Mouse (Mus musculus) heart, adult 9 months (tissue): Measurements from ENCODE around the gene Nop2.

Source experiments
- DNase-seq, 2 experiments: peaks; one replicate each; pipeline ENCODE4 v3.0.0; 2022; ENCODE audit warnings: low spot score in 2 of 2

The Nop2 gene

DNA sequence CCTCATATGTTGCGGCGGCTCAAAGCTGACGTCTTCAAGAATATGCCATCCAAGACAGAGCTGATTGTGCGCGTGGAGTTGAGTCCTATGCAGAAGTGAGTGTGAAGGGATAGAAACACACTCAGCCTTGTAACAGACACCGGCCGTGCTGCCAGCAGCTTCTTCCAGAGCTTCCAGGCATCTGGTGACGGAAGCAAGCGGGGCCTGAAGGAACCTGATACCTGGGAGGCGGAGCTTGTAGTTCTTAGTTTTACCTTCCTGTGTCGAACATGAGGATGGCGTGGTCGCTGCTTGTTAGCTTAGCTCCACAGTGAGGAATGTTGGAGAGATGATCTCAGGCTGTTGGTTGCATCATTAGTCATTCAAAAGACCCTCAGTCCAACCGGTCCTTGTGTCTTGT, 22.3 kb upstream of the Nop2 start:
- DNase-seq = no peak

DNA sequence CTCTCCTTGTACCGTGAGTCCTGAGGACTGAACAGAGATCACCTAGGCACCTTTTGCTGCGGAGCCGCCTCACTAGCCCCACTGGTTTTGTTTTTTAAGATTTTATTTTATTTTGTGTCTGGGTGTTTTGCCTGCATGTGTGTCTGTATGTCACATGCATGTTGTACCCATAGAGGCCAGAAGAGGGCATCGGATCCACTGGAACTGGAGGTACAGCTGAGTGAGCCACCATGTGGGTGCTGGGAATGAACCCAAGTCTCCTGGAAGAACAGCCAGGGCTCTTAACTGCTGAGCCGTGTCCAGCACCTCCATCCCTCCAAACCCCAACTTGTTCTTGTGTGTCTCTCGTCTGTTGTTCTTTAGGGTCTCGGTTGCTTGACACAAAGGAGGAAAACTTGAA, 20.8 kb upstream of the Nop2 start:
- peak in 1 of 2 experiments; percentile 29 for DNase-seq

DNA sequence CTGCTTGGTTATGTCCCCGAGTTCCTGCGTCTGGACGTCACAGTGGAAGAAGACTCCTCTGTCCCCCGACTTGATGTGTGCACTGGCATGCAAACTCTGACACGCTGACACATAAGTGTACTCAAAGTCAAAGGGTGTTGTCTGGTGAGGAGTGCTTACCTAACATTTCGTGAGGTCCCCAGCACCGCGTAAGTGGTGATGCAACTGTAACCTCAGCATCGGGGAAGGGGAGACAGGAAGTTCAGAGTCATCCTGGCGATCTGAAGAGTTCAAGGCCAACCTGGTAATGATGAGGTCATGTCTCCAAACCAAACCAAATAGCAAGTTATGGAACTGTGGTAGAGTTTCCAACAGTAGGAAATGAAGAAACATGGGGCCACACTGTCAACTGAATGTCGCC, 19.2 kb upstream of the Nop2 start:
- no peak for DNase-seq

DNA sequence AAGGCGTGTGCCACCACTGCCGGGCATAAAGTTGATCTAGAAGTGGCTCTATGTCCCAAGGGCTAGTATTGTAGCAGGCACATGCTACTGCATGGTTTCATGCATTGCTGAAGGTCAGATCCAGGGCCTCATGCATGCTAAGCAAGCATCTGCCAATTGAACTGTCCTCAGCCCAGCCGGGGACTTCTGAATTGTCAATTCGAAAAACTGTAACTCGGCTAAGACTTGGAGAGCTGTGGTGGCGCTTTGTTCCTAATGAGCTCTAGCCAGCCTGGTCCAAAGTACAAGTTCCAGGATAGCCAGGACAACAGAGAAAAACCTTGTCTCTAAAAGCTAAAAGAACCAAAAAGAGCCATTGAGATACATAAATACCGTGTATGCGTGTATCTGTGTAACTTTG, 12.3 kb upstream of the Nop2 start:
- DNase-seq = no peak

GRCm38 (mm10) chr6:125128724-125129123, 3.0 kb upstream of the Nop2 start:
- DNase-seq = no peak

DNA sequence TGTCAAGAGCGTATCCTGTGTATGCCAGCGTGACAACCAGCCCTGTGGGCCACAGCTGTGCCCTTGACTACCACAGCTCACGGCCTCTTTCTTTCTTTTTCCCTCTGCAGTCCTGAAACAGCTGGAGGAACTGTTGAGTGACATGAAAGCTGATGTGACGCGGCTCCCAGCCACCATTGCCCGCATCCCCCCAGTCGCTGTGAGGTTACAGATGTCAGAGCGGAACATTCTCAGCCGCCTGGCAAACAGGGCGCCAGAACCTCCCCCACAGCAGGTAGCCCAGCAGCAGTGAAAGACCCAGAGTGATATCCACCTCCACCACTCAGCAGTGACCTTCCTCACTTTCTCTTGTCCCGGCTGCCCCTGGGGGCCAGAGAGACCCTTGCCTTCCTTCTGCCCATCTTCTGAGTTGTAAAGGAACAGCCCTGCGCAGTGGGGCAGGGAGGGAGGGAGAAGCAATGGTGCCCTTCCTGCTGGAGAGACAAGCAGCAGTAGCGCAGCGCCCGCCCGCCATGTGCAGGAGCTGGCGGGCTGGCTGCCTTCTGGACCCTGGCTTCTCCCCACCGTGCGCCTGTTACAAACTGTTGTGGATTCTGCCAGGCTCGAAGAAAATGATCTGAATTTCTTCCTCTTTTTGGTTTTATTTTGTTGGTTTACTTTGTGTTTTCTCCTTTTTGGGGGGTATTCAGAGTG, 1.9 kb upstream of the Nop2 start:
- no peak for DNase-seq

GRCm38 (mm10) chr6:125132470-125132869, 761 bp downstream of the Nop2 start:
- DNase-seq = no peak

- DNase-seq = no peak
Measured at GRCm38 (mm10) chr6:125137002-125137671, 5.4 kb downstream of the Nop2 start.

DNA sequence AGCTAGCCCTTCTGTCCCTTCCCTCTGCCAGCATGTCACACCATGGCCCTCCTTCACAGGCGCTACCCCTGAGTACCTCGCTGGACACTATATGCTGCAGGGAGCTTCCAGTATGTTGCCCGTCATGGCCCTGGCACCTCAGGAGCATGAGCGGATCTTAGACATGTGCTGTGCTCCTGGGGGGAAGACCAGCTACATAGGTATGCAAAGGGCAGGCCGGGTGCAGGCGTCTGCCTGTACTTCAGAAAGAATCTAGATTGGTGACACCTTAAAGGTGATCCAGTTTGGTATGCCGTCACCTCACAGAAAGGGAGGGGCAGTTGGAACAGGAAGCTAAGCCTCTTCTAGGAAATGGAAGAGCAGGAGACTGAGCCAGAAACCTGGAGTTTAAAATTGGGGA, 8.0 kb downstream of the Nop2 start:
- DNase-seq = no peak

DNA sequence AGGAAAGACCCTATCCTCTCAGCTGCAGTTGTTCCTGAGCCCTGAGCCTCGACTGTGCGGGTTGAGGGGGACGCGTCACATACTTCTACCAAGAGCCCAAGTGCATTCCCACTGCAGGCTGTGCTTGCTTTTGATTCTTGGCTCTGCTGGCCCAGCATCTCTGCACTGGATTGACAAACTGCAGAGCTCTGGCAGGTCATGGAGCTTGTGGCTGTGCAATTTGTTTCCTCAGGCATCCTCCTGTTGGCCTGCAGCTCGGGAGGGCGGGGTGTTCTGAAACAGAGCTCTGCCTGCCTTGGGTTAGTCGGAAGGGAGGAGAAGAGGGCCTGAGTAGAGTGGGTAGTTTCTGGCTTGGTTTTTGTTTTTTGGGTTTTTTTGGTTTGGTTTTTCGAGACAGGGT, 10.7 kb downstream of the Nop2 start:
- DNase-seq = no peak

DNA sequence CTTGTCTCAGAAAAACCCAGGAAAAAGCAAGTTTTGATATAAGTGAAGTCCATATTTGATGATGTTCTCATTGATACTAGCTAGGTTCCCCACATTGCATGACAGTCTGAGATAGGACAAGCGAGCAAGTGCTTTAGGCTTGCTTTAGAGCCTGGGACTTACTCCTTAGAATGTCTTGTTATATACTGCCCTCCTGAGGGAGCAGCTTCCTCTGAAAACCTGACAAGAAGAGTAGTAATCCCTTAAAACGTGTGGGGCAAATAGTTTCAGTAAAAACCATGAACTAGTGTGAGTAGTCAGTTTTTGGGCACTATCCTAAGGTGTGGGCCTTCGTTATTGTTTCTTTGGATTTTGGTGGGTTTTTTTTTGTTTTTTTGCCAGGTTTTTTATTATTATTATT, 11.4 kb downstream of the Nop2 start:
- no peak for DNase-seq

DNA sequence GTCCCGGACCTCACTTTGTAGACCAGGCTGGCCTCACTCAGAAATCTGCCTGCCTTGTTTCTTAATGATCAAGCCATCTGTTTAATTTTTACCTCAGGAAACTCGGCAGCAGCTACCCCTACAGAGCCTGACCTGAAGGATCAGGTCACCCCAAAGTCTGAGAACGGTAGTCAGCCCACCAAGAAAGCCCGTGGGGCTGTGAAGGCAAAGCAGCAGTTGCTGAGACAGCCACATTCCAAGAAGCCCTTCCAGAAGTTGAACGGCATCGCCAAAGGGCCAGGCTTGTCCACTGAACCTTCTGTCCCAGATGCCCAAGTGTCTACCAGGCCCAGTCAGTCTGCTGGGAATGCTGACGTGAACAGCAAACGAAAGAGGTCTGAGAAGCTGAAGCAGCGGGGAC, 12.2 kb downstream of the Nop2 start:
- no peak for DNase-seq

GRCm38 (mm10) chr6:125145001-125145400, 13.3 kb downstream of the Nop2 start, which contains the start of gene Iffo1:
Gene Iffo1, plus strand, starts transcription at chr6:125145241.
- peak; percentile 95 to 97 for DNase-seq

- peak in 1 of 2 experiments; percentile 27 for DNase-seq
Measured at GRCm38 (mm10) chr6:125145479-125145951, 13.8 kb downstream of the Nop2 start.

DNA sequence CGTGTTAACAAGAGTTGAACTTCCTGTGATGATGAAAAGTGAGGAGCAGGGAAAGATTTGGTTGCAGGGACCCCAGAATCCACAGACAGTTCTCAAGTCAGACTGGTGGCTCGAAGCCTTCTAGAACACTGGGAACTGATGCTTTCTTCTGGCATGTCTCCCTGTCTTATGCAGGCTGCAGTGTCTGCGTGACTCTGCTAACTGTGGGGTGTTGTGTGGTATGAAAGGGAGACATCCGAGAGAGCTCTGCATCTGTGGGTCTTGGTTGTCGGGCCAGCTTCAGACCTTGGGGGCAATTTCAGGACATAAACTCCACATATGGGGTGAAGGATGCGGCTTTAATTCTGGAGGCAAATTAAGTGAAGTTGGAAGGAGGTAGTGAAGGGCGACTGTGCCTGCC, 14.4 kb downstream of the Nop2 start:
- DNase-seq = no peak

DNA sequence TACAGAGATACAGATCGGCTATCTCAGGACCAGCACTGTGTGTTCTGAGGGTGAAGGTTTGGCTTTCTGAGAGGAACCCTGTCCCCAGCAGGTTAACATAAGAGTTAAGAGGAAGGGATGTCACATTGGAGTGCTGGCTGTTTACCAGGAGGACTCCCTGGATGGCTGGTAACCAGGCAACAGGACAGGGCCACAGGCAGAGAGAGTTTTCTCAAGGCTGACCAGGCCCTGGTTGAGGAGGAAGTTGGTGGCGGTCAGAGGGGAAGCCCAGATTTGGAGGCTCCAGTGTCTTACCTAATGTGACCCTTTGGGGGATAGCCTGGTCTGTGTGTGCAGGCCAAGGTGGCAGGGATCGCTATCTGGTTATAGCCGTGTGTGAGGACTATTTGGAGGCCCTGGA, 15.1 kb downstream of the Nop2 start:
- DNase-seq = peak; percentile 76 to 79

- no peak for DNase-seq
Measured at GRCm38 (mm10) chr6:125147329-125147728, 15.6 kb downstream of the Nop2 start.

DNA sequence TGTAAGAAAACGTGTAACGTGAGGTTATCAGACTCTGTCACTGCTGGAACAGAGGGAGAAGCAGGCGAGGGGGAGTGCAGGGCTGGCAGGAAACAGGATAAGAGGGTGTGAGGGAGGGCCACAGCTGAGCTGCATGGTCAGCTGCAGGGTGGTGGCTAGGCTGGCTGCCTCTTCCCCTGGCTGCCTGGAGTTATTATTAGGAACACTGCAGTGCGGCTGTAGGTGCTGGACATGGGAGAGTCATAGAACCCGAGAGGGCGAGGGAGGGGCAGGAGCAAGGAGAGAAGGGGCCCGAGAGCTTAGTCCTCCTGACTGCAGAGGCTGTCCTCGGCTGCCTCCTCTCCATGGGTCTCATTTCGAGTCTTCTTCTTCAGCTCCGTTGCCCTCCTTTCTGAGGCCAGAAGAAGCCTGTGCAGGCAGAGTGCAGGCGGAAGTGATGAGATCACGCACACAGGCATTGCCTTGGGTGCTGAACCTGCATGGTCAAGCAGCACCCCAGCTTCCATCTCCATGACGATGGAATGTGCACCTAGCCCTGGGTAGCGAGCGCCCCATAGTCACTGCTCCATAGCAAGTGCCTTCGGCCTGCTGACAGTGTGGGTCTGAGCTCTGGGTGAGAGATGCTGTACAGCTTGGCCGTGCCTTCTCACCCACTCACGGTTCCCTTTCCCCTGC, 16.7 kb downstream of the Nop2 start:
- peak; percentile 84 to 89 for DNase-seq

DNA sequence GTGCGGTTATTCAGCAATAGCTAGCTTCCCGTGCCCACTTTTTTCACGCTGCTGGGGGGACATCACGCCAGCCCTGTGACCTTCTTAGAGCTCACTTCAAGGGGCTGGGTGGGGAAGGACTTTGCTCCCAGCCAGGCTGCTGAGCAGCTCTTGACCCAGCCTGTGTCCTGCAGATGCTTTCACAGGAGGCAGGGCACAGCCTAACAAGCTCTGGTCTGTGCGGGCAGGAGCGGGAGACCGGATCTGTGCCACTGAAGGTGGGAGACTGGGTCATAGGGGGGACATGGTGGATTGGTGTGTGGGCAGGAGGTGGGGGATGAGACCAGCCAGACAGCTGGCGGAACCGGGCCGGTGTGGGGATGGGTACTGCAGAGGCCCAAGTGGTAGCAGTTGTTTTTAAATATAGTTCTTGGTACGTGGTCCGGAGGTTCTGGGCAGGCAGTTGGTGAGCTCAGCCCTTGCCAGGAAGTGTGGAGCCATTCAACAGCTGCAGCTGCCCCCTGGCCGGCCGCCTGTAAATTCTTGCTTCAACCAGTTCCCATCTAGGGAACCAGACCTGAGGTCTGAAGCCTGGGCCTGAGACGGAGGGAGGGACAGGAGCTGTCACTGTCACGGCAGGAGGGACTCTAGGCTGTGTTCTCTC, 17.3 kb downstream of the Nop2 start:
- peak; percentile 73 to 74 for DNase-seq

DNA sequence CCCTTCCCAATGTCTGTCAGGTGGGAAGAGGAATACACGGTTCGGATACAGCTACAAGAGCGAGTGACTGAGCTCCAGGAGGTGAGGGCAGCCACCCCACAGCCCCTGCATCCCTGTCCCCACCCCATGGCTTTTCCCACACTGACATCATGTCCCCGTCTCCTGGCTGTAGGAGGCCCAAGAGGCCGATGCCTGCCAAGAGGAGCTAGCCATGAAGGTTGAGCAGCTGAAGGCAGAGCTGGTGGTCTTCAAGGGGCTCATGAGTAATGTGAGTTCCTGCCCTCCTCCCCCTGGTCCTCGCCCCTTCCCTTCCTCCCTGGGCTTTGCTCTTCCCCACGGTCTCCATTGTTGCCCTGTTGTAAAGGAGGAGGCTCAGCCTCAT, 17.9 kb downstream of the Nop2 start:
- DNase-seq = no peak

- DNase-seq = peak; percentile 70 to 79
Measured at GRCm38 (mm10) chr6:125152212-125153017, 20.7 kb downstream of the Nop2 start.

DNA sequence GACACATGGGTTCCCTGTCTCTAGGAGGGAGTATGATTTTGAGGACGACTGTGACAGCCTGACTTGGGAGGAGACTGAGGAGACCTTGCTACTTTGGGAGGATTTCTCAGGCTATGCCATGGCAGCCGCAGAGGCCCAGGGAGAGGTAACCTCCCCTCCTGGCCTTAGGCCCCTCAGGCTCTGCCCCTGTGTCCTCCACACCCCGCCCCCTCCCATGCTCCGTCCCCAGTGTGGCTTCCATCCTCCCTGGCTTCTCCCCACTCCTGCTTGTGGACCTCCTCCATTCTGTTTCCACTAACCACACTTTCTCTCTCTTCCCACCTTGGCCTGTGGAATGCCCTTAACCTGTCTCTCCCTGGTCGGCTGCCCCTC, 21.3 kb downstream of the Nop2 start:
- DNase-seq = no peak
